Mouse (Mus musculus) gastrocnemius, postnatal 10 days (tissue): ENCODE measurements around the gene Osbp. TPM values are rescaled to one million over a fixed set of nuclear protein-coding genes. Genes with fewer than 3 reads are reported as not detected.
"Not testable (repeated sequence)": the region's sequence is repeated elsewhere in the genome, so short reads cannot be mapped to it uniquely, and the experiment has no call there.

Experiments
- DNase-seq: peaks from one replicate; pipeline ENCODE4 v3.0.0; 2021; ENCODE audit warnings: mixed read lengths
- long read RNA-seq, 2 experiments: library from polyadenylated mRNA; stranded (forward); transcript quantifications; one replicate each; pipeline ENCODE4 v2.0.0; 2021
- total RNA-seq, 2 experiments: library from RNA; stranded (reverse); gene quantifications; 2 replicates each; pipeline ENCODE4 v1.2.3; 2021

Gene Osbp
- total RNA-seq: 10 to 100 TPM; 77.5 to 77.9 TPM
- long read RNA-seq, experiment 1, full-length matches to known transcripts: 89 of 102 reads
- long read RNA-seq, experiment 1, partial matches to known transcripts: 8 of 102 reads
- long read RNA-seq, experiment 1, other reads (novel, unspliced or antisense): 5 of 102 reads
- long read RNA-seq, experiment 2, full-length matches to known transcripts: 46 of 55 reads
- long read RNA-seq, experiment 2, partial matches to known transcripts: 5 of 55 reads
- long read RNA-seq, experiment 2, other reads (novel, unspliced or antisense): 4 of 55 reads

- peak; percentile 97 for DNase-seq
These were observed at the start of gene Osbp for GRCm38 (mm10) chr19:11965023-11965942. Gene Osbp, plus strand, starts transcription at chr19:11965941.

GRCm38 (mm10) chr19:11922068-11922467 is 43.7 kb upstream of the Osbp start:
- DNase-seq: no peak

GRCm38 (mm10) chr19:11922515-11922914 is 43.2 kb upstream of the Osbp start:
- DNase-seq: not testable (repeated sequence)

- DNase-seq: no peak
These were observed 39.4 kb upstream of the Osbp start for GRCm38 (mm10) chr19:11926380-11926779.

GRCm38 (mm10) chr19:11928025-11928748 is 37.6 kb upstream of the Osbp start:
- DNase-seq: no peak

GRCm38 (mm10) chr19:11946460-11946859 is 19.3 kb upstream of the Osbp start:
- DNase-seq: not testable (repeated sequence)

GRCm38 (mm10) chr19:11949878-11950277 is 15.9 kb upstream of the Osbp start:
- DNase-seq: no peak

DNA sequence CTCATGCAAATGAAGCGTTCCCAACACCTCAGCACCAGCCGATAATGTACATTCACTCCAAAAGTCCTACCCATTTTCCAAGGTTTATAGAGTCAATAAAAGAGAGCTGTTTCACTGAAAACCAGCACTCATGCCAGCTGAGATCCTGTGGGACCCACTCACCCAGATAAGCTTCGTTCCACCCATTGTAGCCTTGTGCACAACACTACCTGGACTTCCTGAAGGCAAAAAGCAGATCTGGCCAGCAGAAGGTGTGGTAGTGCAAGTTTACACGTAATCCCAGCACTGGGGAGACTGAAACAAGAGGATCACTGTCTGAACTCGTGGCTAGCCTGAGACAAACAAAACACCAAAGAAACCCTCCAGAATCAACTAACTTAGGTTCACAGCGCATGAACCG is 15.0 kb upstream of the Osbp start:
- no peak for DNase-seq

DNA sequence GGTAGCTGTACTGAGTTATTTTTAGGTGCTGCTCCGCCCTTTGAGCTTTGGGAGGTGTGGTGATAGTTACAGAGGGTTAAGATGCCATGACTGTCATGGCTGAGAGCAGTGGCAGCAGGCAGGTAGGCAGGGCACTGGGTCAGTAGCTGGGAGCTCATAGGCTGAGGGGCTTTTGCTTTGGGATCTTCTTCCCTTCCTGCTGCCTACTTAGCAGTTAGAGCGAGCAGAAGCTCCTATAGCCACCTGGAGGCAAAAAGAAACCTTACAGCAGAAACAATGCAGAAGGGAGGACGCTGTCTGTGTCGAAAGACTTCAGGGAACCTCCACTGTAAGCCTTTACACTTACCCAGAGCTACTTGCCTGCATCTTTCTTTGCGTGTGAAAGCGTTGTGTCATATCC is 11.5 kb upstream of the Osbp start:
- DNase-seq: no peak

GRCm38 (mm10) chr19:11956636-11957035 is 9.1 kb upstream of the Osbp start:
- no peak for DNase-seq

DNA sequence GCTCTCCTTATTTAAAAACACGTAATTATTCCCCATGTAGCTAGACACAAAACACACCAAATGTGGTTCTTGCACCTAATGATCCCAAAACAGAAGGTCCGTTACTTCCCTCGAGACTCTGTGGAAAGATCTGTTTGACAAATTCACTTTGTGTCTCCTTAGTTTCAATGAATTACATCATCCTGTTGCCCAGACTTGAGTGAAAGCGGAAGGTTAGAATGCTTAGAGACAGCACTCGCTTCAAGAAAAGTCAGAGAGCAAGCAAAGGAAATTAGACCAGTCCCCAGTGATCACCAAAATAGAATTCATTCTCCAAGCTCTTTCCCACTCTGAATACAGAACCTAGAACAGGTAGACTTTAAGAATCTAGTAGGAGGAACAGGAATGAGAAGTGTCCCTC is 8.3 kb upstream of the Osbp start:
- DNase-seq: no peak

DNA sequence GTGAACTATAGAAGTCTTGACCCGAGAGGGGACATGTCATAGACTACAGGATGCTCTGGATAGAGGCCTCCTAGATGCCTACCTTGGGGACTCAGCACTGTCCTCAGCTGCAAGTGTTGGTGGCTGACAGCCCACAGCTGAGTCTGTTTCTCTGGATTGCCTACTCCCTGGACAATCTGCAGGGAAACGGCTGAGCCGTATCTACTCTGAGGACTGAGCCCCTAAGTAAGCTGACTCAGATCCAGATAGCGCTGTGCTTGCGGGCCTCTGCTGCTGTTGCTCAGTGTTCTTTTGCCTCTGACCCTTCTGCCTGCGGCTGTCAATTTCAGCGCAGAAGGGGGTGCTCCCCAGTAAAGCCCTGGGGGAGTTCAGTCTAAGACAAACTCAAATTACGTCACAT is 7.9 kb upstream of the Osbp start:
- no peak for DNase-seq

DNA sequence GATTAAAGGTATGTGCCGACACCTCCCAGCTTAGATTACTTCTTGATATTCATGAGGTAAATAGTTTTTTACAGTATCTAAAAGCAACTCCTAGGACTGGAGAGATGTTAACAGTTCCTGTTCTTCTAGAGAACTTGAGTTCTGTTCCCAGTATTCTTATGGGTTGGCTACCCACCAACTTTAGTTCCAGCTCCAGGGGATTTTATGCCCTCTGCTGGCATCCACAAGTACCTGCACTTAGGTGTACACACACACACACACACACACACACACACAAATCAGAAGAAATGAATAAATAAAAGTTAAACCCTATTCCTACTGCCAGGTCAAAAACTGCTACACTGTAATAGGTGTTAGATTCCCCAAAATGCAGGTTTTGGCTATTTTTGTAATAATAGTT is 1.5 kb upstream of the Osbp start:
- no peak for DNase-seq

DNA sequence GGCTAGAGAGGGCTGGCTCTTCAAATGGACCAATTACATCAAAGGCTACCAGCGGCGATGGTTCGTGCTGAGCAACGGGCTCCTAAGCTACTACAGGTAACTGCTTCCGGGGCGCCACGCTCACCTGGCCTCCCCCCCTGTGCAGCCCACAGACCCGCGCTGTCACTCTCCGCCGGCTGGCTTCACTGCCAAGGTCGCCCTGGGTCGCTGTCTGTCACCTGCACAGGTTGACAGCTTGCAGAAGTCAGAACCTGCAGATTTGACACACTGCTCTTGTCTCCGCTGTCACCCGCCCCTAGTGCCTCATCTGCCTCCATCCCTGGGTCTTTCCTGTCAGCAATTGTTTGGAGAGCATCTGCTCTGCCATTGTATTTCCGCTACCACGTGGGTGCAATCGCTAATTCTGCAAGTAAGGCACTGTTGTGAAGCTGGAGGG is 478 bp downstream of the Osbp start:
- DNase-seq: peak; percentile 37

- no peak for DNase-seq
These were observed 3.7 kb downstream of the Osbp start for GRCm38 (mm10) chr19:11969155-11970050.

GRCm38 (mm10) chr19:11973511-11974222 is 7.9 kb downstream of the Osbp start:
- DNase-seq: no peak

- DNase-seq: no peak
These were observed 8.4 kb downstream of the Osbp start for GRCm38 (mm10) chr19:11974223-11974540.

- DNase-seq: no peak
These were observed 9.9 kb downstream of the Osbp start for GRCm38 (mm10) chr19:11975683-11976082.

- DNase-seq: no peak
These were observed 11.6 kb downstream of the Osbp start for GRCm38 (mm10) chr19:11977363-11977762.

- DNase-seq: no peak
These were observed 14.7 kb downstream of the Osbp start for GRCm38 (mm10) chr19:11980471-11980870.

DNA sequence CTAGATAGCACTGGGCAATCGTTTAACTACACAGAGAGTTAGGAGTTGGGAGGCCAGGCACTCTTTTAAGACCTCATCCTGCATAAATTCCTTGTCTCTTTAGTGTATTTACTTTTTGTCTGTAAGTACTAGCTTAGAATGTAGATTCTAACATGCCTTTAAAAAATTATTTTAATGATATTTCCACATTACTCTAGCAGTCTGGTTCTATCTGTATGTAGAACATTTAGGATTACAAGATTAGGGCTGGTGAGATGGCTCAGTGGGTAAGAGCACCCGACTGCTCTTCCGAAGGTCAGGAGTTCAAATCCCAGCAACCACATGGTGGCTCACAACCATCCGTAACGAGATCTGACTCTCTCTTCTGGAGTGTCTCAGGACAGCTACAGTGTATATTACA is 18.9 kb downstream of the Osbp start:
- DNase-seq: not testable (repeated sequence)
